Mouse (Mus musculus) heart, adult 2 months (tissue): ENCODE data around the gene Mpp3. TPM values are rescaled to one million over a fixed set of nuclear protein-coding genes. Genes with fewer than 3 reads are reported as not detected.

Experiments
- DNase-seq, 2 experiments: peaks; one replicate each; pipeline ENCODE4 v3.0.0; 2021
- H3K27ac ChIP-seq: fragments of 200-600 bp; 2 replicates; pipeline ENCODE4 v1.8.1; 2022
- H3K27me3 ChIP-seq: fragments of 200-500 bp; 2 replicates; pipeline ENCODE4 v1.6.1; 2012; ENCODE audit warnings: mild to moderate bottlenecking, low read length, inconsistent platforms, mixed read lengths; ENCODE audit not compliant: control insufficient read depth, insufficient read depth
- H3K36me3 ChIP-seq: fragments of 200-500 bp; 2 replicates; pipeline ENCODE4 v1.6.1; 2012; ENCODE audit warnings: low read length, inconsistent platforms; ENCODE audit not compliant: control insufficient read depth, insufficient read depth
- H3K4me1 ChIP-seq: fragments of 200-500 bp; 2 replicates; pipeline ENCODE4 v1.6.1; 2011; ENCODE audit warnings: low read length; ENCODE audit not compliant: control insufficient read depth, insufficient read depth
- H3K4me3 ChIP-seq: fragments of 200-600 bp; 2 replicates; pipeline ENCODE4 v1.8.1; 2022
- H3K79me2 ChIP-seq: fragments of 200-500 bp; replicated peaks from 2 replicates; pipeline ENCODE4 v1.6.1; 2012; ENCODE audit warnings: mild to moderate bottlenecking, inconsistent platforms, low read length, moderate library complexity, mixed read lengths; ENCODE audit not compliant: control insufficient read depth, insufficient read depth
- H3K9ac ChIP-seq: fragments of 200-500 bp; 2 replicates; pipeline ENCODE4 v1.6.1; 2012; ENCODE audit warnings: low read depth, mild to moderate bottlenecking, control low read depth, inconsistent platforms, low read length, mixed read lengths
- CTCF ChIP-seq: fragments of 200-600 bp; IDR thresholded peaks from 2 replicates; pipeline ENCODE4 v1.8.1; 2022; ENCODE audit warnings: antibody characterized with exemption, mild to moderate bottlenecking, moderate library complexity
- EP300 ChIP-seq: fragments of 200-500 bp; IDR thresholded peaks from 2 replicates; pipeline ENCODE4 v1.6.1; 2011; ENCODE audit warnings: low read depth, low read length, control low read depth; ENCODE audit not compliant: insufficient read depth
- POLR2A ChIP-seq: fragments of 200-500 bp; IDR thresholded peaks from 2 replicates; pipeline ENCODE4 v1.6.1; 2011; ENCODE audit warnings: mild to moderate bottlenecking, low read depth, low read length, control low read depth; ENCODE audit not compliant: insufficient read depth
- WGBS: fragments of 180-500 bp; shearing (Covaris S2); methylation state at CpG from one replicate; pipeline ENCODE4 v1.1.7; 2018; 5-methylcytosine and 5-hydroxymethylcytosine counted together
- intact Hi-C: fragments of 180-260 bp; cut with DNase I; formaldehyde crosslinking; loops from one replicate; pipeline ENCODE4 v1.15.1; 2025
- polyA plus RNA-seq: library from polyadenylated mRNA; depleted of rRNA; stranded (reverse); fragments of >200 nt; gene quantifications from 2 replicates; pipeline ENCODE4 v1.2.3, GENCODE M21; 2012
- total RNA-seq, 2 experiments: library from RNA; stranded (reverse); gene quantifications; 2 replicates each; pipeline ENCODE4 v1.2.3; 2021

The Mpp3 gene
- total and polyA plus RNA-seq, 3 experiments = 1.4 to 4.5 (median 1.5) TPM

- intact Hi-C loops = no loop called here
- WGBS = 70% methylated on average over 9 of the region's 9 CpGs
- DNase-seq = no peak
- Histone ChIP-seq H3K4me3 (no peak overlapping the region), H3K36me3 (peaks cover 6% of the 10 kb centered on the region), H3K27ac (no peak overlapping the region), H3K9ac (no peak overlapping the region), H3K79me2 (no peaks in the 10 kb centered on the region), H3K4me1 (peaks cover 4% of the 10 kb centered on the region; the same call in 1 of the 2 replicates), H3K27me3 (no peaks in the 10 kb centered on the region)
- TF ChIP-seq POLR2A = no peak
- no peak for TF ChIP-seq EP300
- no peak for TF ChIP-seq CTCF
These were observed 54.8 kb downstream of the Mpp3 start for GRCm38 (mm10) chr11:101973496-101973895.

DNA sequence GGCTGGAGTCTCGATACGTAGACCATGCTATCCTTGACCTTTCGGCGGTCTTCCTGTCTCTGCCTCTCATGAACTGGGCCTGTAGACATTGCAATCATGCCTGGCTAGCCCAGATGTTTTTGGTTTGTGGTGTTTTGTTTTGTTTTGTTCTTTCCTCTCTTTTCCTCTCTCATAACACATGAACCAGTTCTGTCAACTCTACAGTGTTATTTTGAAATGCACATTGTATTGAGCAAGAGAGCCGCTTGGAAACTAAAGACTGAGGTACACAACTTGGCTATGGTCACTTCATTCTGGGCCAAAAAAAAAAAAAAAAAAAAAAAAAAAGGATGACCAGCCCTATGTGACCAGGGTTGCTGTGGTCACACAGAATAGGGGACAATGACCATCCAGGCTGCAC lies 55.6 kb downstream of the Mpp3 start:
- H3K36me3 ChIP-seq = peaks cover 6% of the 10 kb centered on the region
- H3K27me3 ChIP-seq = no peaks in the 10 kb centered on the region
- H3K27ac ChIP-seq = no peak overlapping the region; the same call in 1 of the 2 replicates
- TF ChIP-seq POLR2A = no peak
- TF ChIP-seq CTCF = no peak
- TF ChIP-seq EP300 = no peak
- no peaks in the 10 kb centered on the region for H3K79me2 ChIP-seq
- intact Hi-C loops = no loop called here
- no peak overlapping the region for H3K9ac ChIP-seq
- WGBS = 76% methylated on average over 5 of the region's 5 CpGs
- H3K4me3 ChIP-seq = no peak overlapping the region
- H3K4me1 ChIP-seq = peaks cover 4% of the 10 kb centered on the region; the same call in 1 of the 2 replicates
- DNase-seq = no peak

- 57% methylated on average over 3 of the region's 3 CpGs for WGBS
- Histone ChIP-seq H3K36me3 (peaks cover 6% of the 10 kb centered on the region), H3K9ac (no peak overlapping the region), H3K27me3 (no peaks in the 10 kb centered on the region), H3K4me1 (peaks cover 4% of the 10 kb centered on the region; the same call in 1 of the 2 replicates), H3K79me2 (no peaks in the 10 kb centered on the region), H3K4me3 (no peak overlapping the region), H3K27ac (no peak overlapping the region; the same call in 1 of the 2 replicates)
- DNase-seq = no peak
- TF ChIP-seq EP300 = no peak
- no peak for TF ChIP-seq CTCF
- no peak for TF ChIP-seq POLR2A
- intact Hi-C loops = no loop called here
These were observed 56.2 kb downstream of the Mpp3 start for GRCm38 (mm10) chr11:101972097-101972496.

DNA sequence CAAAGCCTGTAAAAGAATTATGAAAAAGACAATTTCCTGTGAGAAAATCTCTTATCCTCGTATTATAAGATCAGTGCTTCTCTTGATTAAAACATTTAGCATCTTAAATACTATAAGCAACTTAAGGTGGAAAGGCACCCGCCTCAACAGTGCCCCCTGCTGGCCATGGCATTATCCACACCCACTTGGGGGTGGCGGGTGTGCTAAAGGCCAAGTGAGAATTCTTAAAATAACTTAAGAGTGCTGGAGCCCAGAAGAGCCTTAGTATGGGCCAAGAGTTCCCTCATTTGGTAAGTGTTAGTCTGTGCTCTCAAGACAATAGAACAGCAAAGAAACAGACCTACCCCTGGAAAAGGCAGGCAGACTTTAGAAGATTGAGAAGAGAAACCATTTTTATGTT lies 56.9 kb downstream of the Mpp3 start:
- Histone ChIP-seq H3K9ac (no peak overlapping the region), H3K36me3 (peaks cover 6% of the 10 kb centered on the region), H3K27me3 (no peaks in the 10 kb centered on the region), H3K79me2 (no peaks in the 10 kb centered on the region), H3K4me1 (peaks cover 4% of the 10 kb centered on the region; the same call in 1 of the 2 replicates), H3K27ac (no peak overlapping the region), H3K4me3 (no peak overlapping the region)
- intact Hi-C loops = no loop called here
- WGBS = 41% methylated on average over 3 of the region's 3 CpGs
- 0 out of 2 replicates have a peak, but pooled peaks have one; percentile 14 for TF ChIP-seq POLR2A
- TF ChIP-seq CTCF = no peak; the same call in 1 of the 2 replicates
- TF ChIP-seq EP300 = no peak
- peak in 1 of 2 experiments; percentile 63 for DNase-seq

DNA sequence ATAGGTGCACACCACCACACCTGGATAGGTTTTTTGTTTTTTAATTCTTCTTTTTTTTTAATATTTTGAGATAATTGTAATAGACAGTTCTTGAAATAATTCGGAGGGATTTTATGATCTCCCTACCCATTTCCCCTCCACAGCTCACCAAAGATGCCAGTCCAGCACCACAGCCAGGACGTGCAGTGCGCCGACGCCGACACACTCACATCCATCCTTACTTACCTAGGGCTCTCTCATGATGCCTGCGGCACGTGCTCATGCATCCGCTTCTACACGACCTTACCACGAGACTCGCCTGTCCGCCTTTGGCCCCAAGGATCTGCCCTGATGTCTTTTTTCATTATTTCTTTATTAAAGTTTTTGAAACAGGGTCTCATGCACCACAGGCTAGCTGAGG lies 58.4 kb downstream of the Mpp3 start:
- Histone ChIP-seq H3K79me2 (no peaks in the 10 kb centered on the region), H3K27me3 (no peaks in the 10 kb centered on the region), H3K4me1 (peaks cover 3% of the 10 kb centered on the region; the same call in 1 of the 2 replicates), H3K36me3 (peaks cover 6% of the 10 kb centered on the region), H3K4me3 (no peak overlapping the region), H3K27ac (no peak overlapping the region), H3K9ac (no peak overlapping the region)
- intact Hi-C loops = loop anchor here (5.0 kb wide), 1 partner anchor 158 kb away; no protein-coding TSS in a partner anchor
- TF ChIP-seq CTCF = no peak
- no peak for TF ChIP-seq POLR2A
- no peak for TF ChIP-seq EP300
- DNase-seq = no peak
- 79% methylated on average over 13 of the region's 13 CpGs for WGBS

- Histone ChIP-seq H3K4me1 (no peaks in the 10 kb centered on the region; the same call in 1 of the 2 replicates), H3K36me3 (peaks cover 6% of the 10 kb centered on the region), H3K4me3 (no peak overlapping the region), H3K9ac (no peak overlapping the region), H3K27me3 (peaks cover 5% of the 10 kb centered on the region), H3K79me2 (no peaks in the 10 kb centered on the region), H3K27ac (no peak overlapping the region)
- DNase-seq = peak; percentile 81 to 82
- TF ChIP-seq POLR2A (no peak), EP300 (peak; percentile 98), CTCF (peak; percentile 97)
- intact Hi-C loops = loop anchor here (1.0 to 5.0 kb wide), 2 partner anchors 49 to 156 kb away; no protein-coding TSS in a partner anchor
- WGBS = under 1% methylated on average over 5 of the region's 5 CpGs
These were observed 59.5 kb downstream of the Mpp3 start for GRCm38 (mm10) chr11:101968791-101969190.
